In the genomic region with DNA sequence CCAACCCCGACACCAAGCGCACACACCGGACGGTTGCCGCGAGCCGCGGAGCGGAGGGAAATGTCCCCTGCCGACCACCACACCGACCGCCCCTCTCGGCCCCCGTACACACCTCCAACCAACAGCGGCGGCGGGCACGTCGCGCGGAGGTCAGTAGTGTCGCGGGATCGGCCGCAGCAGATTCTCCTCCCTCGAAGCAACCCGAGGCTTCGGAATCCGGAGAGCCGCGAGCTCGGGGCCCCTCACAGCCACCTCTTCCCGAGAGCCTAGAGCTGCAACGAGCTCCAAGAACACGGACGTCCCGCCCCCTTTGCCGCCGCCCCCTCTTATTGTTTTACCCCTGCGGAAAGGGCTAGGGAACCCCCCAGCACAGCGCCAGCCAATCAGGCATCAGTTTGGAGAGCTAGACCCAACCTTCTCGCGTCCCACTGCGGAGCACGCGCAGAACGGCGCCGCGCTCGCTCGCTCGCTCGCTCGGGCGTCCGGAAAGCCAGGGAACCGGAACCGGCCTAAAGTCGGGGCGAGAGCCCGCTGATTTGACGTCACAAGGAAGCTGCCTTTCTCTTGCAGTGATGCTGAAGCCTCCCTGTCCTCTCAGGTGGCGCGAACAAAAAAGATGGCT, we compare ENCODE assay signal across 8 mouse cellular contexts. TPM values are rescaled to one million over a fixed set of nuclear protein-coding genes. Genes with fewer than 3 reads are reported as not detected.
A peak's percentile ranks its signal among the peaks of the same experiment; 100 is the strongest.
DNase-seq lines count a peak whose midpoint lies in the region; ATAC-seq lines count a peak whose summit lies in the region.

TSS of gene G3bp2 (minus strand) at position 303 of the 622 bp plus-strand sequence.

- under 1% methylated on average over 63 of the region's 65 CpGs for WGBS in hindbrain, embryonic 15.5 days

- H3K9ac ChIP-seq in hindbrain, embryonic 15.5 days, result peak within 1 kb of the TSS; percentile 99

- peak within 1 kb of the TSS; percentile 61 for H3K4me2 ChIP-seq in hindbrain, embryonic 15.5 days

- no peaks in the 10 kb centered on the region for H3K27me3 ChIP-seq in hindbrain, embryonic 15.5 days

- no peaks in the 10 kb centered on the region for H3K9me3 ChIP-seq in hindbrain, embryonic 15.5 days

- H3K4me3 ChIP-seq in hindbrain, embryonic 15.5 days, result peak within 1 kb of the TSS; percentile 99

- peak; percentile 99 for ATAC-seq in hindbrain, embryonic 15.5 days (ENCODE audit: low FRiP score, low read depth)

- peak; percentile 97 for DNase-seq in T-cell, adult 2 months (ENCODE audit: low spot score)
- DNase-seq in cerebellum, postnatal 36 days, result peak; percentile 97
- DNase-seq in frontal cortex, postnatal 36 days (ENCODE audit: low spot score in 2 of 2), result peak; percentile 95 to 96
- peak; percentile 91 for DNase-seq in left cerebral cortex, adult 11 months (ENCODE audit: low spot score)
- DNase-seq in lung, postnatal 4 days, result peak; percentile 98
- peak; percentile 99 for DNase-seq in retina, postnatal 7 days (ENCODE audit: low read depth, low spot score)
- DNase-seq in urinary bladder, adult 2 months (ENCODE audit: low spot score), result peak; percentile 97

- peak within 1 kb of the TSS; percentile 98 for H3K27ac ChIP-seq in hindbrain, embryonic 15.5 days (replicated peaks)

- H3K36me3 ChIP-seq in hindbrain, embryonic 15.5 days, result no peaks in the 10 kb centered on the region

- H3K4me1 ChIP-seq in hindbrain, embryonic 15.5 days (replicated peaks), result peaks cover 37% of the 10 kb centered on the region

RNA-seq across cellular contexts. Expression of gene G3bp2, which starts in this region (rescaled TPM):
- polyA plus RNA-seq in hindbrain, embryonic 15.5 days (2015; fragmentation: Nextera tagmentation; extraction: Ambion mirVana), result 325 and 337 TPM in 2 replicates
- polyA plus RNA-seq in urinary bladder, adult 2 months (2012; rRNA removed), result 68.4 and 76.6 TPM in 2 replicates

Comparison
In these comparisons a context has a peak if more than half of its experiments do, and no peak if none do; other contexts are left out.
1. Peak in every context shown above with its lines: DNase-seq, ATAC-seq, H3K4me3 ChIP-seq and H3K27ac ChIP-seq.